Mouse (Mus musculus): Measurements from ENCODE around the gene Fry. TPM values are rescaled to one million over a fixed set of nuclear protein-coding genes. Genes with fewer than 3 reads are reported as not detected.
A peak's percentile ranks its signal among the peaks of the same experiment; 100 is the strongest.

Fry gene
- total RNA-seq (2021), result 100 to 1,000 TPM; 195 to 242 TPM

DNA sequence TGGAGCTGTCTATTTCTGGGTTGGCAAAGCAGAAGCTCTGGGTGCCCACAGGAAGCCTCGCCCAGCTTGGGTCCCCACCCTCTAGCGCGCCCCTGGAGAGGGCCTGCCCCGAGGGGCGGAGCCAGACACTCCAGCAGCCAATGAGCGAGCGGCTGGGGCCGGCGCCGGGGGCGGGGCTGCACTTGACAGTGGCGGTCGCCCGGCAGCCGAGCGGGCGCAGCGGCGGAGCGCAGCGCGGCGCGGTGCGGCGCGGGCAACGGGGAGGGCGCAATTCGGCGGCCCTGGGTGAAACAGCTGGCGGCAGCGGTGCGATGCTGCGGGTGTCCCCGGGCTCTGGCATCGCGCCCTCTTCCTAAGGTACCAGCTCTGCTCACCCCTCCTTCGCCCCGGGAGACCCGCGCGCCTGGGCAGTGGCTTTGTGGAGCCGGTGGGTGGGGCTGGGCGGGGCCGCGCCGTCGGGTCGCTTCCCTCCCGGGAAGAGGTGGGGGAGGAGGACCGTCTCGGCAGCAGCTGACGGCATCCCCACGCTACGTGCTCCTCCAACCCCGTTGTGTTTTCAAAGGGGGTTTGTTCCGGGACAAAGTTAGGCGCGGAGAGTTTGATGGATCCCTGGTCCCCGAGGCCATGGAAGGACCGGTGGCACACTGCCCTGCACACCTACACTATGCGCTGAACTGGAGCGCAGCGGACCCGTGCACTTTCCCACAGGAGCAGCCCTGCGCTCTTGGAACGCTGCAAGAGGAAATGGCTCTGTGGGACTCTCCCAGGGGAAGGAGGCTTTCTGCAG, at the start of gene Fry:
Fry (plus strand) TSS at position 191 of the 787 bp plus-strand sequence.
- peak; percentile 87 to 91 for DNase-seq (ENCODE audit: extremely low spot score in 1 of 2, low spot score in 1 of 2)

GRCm38 (mm10) chr5:150070086-150070485, 48.4 kb upstream of the Fry start:
- peak in 1 of 2 experiments; percentile 48 for DNase-seq (ENCODE audit: extremely low spot score in 1 of 2, low spot score in 1 of 2)

DNA sequence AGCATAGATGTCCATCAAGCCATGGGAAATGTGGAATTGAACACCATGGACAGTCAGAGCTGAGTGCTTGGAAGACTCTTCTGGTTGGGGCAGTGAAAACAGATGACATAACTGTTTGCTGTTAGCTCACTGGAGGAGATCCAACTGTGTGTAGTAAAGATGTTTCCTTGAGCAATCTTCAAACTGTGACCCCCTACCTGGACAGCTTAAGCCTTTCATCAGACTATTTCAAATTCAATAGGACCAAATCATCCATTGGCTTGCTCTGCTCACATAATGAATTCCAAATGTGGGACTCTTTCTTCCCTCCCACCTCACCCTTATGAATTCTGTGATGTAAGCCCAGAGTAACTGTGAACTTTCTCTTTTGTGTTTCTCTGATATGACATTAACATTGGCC, 46.7 kb upstream of the Fry start:
- DNase-seq (ENCODE audit: extremely low spot score in 1 of 2, low spot score in 1 of 2), result no peak

GRCm38 (mm10) chr5:150079866-150080797, 38.3 kb upstream of the Fry start:
- no peak for DNase-seq (ENCODE audit: extremely low spot score in 1 of 2, low spot score in 1 of 2)

DNA sequence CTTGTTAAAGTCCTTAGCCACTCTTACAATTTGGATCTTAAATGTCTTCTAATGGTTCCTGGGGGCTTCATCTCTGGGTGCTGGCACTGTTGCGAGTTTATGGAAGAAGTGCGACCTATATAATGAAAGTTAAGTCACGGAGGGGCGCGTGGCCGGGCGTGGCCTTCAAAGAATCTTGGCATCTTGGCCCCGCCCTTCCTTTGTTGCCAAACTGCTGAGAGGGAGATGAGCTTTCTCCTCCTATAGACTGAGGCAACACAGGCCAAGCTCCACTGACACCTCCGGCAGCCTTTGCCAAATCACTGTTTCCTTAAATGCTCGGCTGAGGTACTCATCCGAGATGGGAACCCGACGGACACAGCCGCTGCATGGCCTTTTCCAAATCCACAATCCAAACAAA, 35.7 kb upstream of the Fry start:
- no peak for DNase-seq (ENCODE audit: extremely low spot score in 1 of 2, low spot score in 1 of 2)

GRCm38 (mm10) chr5:150083190-150083589, 35.3 kb upstream of the Fry start:
- DNase-seq (ENCODE audit: extremely low spot score in 1 of 2, low spot score in 1 of 2), result no peak

DNA sequence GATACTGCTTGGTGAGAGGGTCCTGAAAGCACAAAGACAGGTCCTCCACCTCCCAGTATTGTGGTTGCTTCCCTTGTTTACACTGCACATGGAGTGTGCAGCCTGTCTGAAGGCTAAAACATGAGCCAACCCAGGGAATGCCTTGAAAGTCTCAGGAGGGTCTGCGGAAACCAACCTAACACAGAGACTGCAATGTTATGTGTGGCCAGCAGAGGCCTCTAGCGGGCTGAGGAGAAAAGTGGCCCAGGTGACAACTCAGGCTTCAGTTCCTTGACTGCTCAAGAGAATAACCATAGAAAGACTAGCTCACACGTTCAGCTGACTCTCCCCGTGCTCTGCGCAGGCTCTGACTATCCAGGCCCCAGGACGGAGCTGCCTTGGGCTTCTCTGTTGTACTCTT, 20.8 kb upstream of the Fry start:
- peak; percentile 44 to 68 for DNase-seq (ENCODE audit: extremely low spot score in 1 of 2, low spot score in 1 of 2)

DNA sequence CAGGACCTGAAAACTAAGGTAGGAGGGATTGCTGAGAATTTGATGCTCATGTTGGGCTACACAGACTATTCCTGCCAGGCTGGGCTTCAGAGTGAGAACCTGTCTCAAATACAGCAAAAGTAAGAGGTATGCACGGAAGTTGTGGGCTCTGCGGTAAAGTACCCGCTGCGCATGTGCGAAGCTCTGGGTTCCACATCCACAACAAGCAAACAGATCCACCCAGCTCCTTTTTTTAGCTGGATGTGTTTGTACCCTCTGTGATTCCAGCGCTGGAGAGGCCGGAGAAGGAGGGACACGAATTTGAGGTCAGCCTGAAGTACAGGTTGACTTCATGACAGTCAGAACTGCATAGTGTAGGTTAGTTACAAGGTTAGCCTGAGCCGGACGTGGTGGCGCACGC, 19.7 kb upstream of the Fry start:
- no peak for DNase-seq (ENCODE audit: extremely low spot score in 1 of 2, low spot score in 1 of 2)

DNA sequence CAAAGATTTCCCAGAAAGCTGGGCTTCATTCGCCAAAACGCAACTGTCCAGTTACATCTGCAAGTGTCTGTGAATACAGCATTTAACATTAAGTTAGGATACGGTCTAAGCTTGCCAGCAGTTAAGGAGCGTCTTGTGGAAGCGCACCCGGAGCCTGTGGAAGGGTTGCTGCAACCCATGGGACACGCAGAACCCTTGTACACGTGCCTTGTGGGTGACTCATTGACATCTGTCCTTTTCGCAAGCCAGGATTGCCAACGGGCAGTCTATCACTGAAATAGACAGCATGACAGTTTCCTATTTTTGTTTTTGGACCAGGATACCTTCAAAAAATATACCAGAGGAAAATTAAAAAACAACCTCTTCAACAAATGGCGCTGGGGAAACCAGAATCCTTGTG, 16.7 kb upstream of the Fry start:
- no peak for DNase-seq (ENCODE audit: extremely low spot score in 1 of 2, low spot score in 1 of 2)

DNA sequence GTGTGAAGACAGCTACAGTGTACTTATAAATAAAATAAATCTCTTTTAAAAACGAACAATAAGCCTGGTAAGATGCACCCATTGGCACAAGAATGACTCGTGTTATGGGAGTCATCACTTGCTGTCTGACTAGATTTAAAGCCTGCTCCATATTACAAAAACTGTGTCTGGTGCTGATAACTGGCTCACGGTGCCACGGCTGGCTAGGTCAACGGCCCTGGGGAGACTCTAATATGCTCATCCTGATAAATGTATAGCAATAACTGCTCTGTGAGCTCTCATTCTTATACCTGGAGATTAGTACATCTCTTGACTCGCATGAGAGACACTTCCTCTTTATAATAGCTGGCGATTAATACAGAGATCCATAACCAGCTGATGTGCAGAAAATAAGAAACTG, 12.1 kb upstream of the Fry start:
- no peak for DNase-seq (ENCODE audit: extremely low spot score in 1 of 2, low spot score in 1 of 2)

GRCm38 (mm10) chr5:150111236-150111635, 7.2 kb upstream of the Fry start:
- DNase-seq (ENCODE audit: extremely low spot score in 1 of 2, low spot score in 1 of 2), result no peak

- peak in 1 of 2 experiments; percentile 11 for DNase-seq (ENCODE audit: extremely low spot score in 1 of 2, low spot score in 1 of 2)
These were observed 4.4 kb upstream of the Fry start for GRCm38 (mm10) chr5:150114007-150114406.

DNA sequence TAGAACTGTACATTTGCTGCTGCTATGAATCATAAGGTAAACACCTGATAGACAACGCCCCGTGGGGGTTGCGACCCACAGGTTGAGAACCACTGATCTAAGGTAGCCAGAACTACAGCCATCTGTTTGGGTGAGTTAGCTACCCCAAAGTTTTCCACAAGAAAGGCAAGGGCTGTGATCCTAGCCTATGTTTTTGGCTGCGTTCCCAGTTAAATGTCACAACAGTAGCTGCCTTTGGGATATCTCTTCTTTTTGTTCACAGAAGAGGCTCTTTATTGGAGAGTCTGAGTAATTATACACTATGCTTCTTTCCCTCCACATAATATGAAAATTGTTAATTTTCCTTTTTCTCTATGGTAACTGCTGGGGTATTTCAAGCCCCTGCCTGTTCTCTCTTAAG, 3.7 kb upstream of the Fry start:
- DNase-seq (ENCODE audit: extremely low spot score in 1 of 2, low spot score in 1 of 2), result no peak

DNA sequence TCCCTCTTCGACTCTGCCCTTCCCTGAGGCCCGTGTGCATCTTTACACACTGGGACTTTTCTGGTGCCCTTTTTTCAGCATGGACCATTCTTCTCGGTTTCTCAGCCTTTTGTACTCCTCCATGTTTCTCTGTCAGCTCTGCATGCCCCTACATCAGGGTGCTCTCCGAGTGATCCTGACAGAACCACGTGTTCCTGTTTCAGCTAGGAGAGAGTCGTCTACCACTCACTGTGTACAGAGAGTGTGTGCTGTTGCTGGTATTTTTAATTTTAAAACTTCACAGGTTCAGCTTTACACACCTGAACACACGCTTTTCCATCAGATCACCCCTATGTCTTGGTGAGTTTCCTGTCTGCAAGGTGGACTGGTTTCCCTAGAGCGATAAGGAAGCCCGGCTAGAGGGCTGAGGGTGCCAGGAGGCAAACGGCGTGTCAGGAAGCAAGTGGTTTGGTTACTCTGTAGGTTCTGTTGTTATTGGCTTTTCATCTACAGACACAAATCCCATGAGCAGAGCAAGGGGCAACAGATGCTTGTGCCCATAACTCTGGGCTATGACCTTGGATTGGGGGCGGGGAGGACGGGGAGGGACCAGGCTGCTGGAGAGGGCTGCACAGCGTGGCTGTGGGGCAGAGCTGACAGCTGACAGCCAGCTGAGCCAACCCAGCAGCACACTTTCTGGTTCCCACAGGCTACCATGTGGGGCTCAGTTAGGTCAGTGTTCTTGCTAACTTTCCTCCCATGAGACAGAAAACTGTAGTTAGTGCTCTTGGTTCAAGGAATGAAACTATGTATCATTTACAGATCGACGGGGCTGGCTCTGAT, 3.0 kb upstream of the Fry start:
- no peak for DNase-seq (ENCODE audit: extremely low spot score in 1 of 2, low spot score in 1 of 2)

GRCm38 (mm10) chr5:150116216-150116905, 2.1 kb upstream of the Fry start:
- no peak for DNase-seq (ENCODE audit: extremely low spot score in 1 of 2, low spot score in 1 of 2)

DNA sequence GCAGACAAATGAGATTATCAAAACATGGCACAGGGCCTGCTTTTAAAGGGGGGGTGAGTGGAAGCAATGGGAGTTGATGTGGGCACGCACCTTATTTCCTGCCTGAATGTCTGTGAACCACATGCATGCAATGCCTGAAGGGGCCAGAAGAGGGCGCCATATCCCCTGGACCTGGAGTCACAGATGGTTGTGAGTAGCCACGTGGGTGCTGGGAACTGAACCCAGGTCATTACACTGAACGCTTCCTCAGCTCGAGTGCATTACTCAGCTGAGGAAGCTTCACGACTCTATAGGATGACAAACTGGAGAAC, 1.6 kb upstream of the Fry start:
- DNase-seq (ENCODE audit: extremely low spot score in 1 of 2, low spot score in 1 of 2), result no peak

- DNase-seq (ENCODE audit: extremely low spot score in 1 of 2, low spot score in 1 of 2), result no peak
These were observed 356 bp upstream of the Fry start for GRCm38 (mm10) chr5:150118124-150118454.

DNA sequence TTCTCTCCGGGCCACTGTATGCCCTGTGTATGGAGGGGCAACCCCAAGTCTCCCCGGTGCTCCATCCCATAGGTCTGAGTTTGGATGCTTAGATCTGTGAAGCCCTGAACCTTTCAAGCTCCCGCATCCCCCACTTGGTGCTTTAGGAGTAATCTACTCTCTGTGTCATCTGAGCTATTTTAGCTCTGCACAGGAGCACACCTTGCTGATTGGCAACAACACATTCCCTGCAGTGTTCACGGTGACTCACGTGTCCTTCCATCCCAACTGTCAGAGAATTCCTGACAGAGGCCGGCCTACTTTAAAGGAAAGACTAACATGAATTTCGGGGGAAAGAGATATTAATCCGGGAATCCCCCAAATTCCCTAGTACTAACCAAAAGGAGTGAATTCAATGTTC, 2.2 kb downstream of the Fry start:
- DNase-seq (ENCODE audit: extremely low spot score in 1 of 2, low spot score in 1 of 2), result no peak

- DNase-seq (ENCODE audit: extremely low spot score in 1 of 2, low spot score in 1 of 2), result no peak
These were observed 3.6 kb downstream of the Fry start for GRCm38 (mm10) chr5:150122095-150122494.

- DNase-seq (ENCODE audit: extremely low spot score in 1 of 2, low spot score in 1 of 2), result peak in 1 of 2 experiments; percentile 39
These were observed 4.1 kb downstream of the Fry start for GRCm38 (mm10) chr5:150122571-150122970.

Data from layer of hippocampus, postnatal 25 days (tissue).